Mouse (Mus musculus): ENCODE data around the gene Tubgcp2. TPM values are rescaled to one million over a fixed set of nuclear protein-coding genes. Genes with fewer than 3 reads are reported as not detected.

Tubgcp2 gene
- total RNA-seq, 2 experiments from 2014 or later, result 27.4 to 29.4 TPM

DNA sequence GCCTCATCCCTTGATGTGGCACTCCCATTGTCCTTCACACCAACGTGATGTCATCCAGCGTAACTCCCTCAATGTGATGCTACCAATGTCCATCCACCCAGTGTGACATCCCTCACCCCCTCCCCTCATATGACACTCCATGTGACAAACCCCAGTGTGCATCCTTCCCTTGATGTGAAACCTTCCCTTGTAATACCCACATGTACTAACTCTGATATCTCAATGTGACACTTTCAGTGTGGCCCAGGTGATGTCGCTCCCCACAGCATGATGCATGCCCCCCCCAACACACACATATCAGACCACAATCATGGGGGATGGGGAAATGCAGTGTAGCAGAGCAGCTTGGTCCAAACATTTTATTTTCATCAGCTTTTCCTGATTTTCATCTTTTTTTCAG lies 79.8 kb downstream of the Tubgcp2 start:
- intact Hi-C loops (cut with DNase I), result no loop called here
- no peak for DNase-seq

DNA sequence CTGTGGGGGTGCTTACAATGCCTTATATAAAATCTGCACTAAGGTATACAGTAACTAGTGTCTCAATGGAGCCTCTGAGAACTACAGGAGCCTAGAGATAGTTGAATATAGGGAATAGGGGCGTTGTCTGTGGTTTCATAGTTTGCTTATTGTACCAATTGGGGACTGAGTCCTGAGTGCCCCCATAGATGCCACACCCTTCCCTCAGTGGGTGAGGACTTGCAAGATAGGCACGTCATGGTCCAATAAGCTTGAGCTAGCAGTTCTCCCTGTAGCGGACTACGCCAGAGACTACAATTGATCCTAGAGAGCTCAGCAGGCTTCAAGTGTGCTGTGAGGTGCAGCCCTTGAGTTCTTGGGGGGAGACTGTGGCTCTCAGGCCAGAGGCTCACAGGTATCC lies 81.0 kb downstream of the Tubgcp2 start:
- intact Hi-C loops (cut with DNase I), result no loop called here
- no peak for DNase-seq

DNA sequence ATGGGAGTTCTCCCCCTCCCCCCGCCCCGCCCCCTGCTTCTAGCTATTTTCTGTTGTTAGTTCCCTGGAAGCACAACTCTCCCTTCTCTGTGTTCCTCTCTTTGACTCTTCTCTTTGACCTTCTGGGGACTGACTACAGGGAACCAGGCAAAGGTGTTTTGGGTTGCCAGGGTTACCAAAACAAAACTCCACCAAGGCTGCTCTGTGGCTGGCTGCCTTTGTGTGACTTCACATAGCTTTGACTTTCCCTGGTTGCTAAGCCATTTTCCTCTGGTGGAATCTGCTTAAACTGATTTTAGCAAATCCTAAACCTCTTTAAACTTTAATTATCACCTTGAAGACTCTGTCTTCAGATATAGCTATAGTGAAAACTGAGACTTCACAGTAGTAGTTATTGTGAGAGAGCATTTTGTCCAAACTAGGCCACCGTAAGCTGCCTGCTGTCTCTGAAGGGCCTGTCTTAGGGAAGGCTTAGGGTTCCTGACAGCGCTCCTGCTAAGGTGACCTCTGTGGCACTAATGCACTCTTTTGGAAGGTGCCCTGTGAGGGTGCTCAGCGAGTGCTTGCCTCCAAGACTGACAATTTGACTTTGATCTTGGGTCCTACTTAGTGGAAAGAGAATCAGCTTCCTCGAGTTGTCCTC lies 84.4 kb downstream of the Tubgcp2 start:
- DNase-seq, result no peak
- intact Hi-C loops (cut with DNase I), result no loop called here

DNA sequence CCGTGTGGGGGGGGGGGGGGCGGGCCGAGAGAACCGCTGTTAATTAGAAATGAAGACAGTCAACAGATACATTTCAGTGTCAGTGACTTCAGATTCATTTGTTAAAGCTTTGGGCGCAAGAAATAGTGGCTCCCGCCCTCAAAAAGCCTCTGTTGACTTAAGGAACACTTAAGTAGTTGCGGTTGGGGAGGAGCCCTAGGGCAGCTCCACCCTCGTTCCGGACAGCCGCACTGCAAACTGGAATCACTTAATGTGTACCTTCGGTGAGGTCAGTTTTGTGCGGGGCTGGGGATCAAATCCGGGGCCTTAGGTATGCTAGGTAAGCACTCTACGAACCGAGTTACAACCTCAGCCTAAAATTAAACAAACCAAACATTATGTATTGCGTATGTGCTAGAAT lies 85.4 kb downstream of the Tubgcp2 start:
- intact Hi-C loops (cut with DNase I), result no loop called here
- peak; percentile 22 to 25 for DNase-seq

DNA sequence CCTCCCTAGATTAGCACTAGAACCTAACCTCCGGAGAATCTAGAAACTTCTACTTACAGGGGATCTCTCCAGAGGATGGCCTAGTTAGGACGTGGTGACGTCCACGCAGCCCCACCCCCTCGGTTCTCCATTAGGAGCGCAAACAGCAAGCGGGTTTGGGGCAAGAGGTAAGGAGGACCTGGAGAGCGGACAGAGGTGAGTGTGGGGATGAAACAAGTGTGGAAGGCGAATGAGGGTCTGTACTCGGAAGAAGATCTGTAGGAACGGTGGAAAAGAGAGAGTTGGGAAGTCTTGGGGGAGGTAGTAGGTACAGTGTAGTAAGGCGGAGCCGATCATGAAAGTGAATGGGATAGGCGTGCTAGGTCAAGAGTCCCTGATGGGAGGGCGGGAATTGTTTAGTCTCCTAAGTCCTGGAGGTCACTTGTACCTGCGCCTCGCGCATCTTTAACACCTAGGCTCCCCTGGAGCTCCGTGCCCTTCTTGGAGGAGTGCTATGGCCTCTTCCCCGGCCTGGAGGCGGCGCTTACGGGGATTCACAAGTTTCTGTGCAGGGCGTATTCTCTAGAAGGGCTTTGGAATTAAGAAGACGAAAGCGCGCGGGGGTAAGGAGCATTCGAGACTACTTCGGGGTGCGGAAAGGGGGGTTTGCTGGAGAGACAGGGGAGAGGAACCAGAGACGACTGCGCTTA lies 86.0 kb downstream of the Tubgcp2 start:
- peak; percentile 47 to 58 for DNase-seq
- intact Hi-C loops (cut with DNase I), result no loop called here

DNA sequence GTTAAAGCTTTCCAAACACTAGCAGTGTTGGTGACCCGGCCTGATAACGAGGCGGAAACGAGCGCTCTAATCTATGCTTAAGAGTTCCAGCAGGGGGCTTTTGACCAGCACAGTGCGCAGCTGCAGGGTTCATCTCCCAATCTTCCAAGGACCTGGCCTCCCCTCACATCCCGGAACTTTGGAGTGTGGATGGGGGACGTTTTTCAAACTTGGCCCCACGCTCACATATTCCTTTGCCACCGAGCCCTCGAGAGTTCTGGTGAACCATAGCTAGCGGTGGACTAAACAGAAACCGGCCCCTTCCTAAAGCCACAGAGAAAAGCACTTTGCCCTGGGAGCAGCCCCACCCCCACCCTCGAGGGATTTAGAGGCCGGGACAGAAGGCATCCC lies 86.6 kb downstream of the Tubgcp2 start:
- DNase-seq, result peak; percentile 41 to 60
- intact Hi-C loops (cut with DNase I), result no loop called here

DNA sequence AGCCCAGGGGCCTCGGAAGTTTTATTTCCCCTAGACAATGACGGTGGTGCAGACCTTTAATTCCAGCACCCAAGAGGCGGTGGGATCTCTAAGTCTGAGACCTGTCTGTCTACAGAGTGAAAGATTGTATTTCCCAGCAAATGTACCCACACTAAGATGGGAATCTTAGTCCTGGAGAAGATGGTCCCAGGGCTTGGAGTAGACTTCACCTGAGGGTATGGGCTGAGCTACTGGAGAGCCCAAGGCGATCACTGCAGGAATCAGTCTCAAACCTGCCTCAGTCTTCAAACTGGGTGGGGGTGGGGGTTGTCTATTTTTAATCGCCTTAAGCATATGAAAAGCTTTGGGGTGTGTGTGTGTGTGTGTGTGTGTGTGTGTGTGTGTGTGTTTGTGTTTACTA lies 90.4 kb downstream of the Tubgcp2 start:
- intact Hi-C loops (cut with DNase I), result no loop called here
- no peak for DNase-seq

Small RNA genes lying within 50 kb of the gene (microRNA-seq; reads per million reads assigned to microRNA genes)
- 0 to 0.36 reads per million in 2 experiments for gene Mir202
- 0.27 to 1.7 reads per million in 2 experiments for gene Mir7062
- gene mmu-mir-7686, result 0 reads per million in 2 experiments

Other genes with a start within 250 kb of the Tubgcp2 start
- not detected for gene Adgra1, start 202.5 kb downstream of the Tubgcp2 start, total RNA-seq (2021)
- under 1 TPM in 1 of 2 experiments, not detected in 1; 0.24 TPM for gene Kndc1, start 142.0 kb downstream of the Tubgcp2 start, total RNA-seq (2021)
- gene Utf1, start 92.9 kb downstream of the Tubgcp2 start, total RNA-seq (2021), result not detected
- not detected for gene 6430531B16Rik, start 57.9 kb downstream of the Tubgcp2 start, total RNA-seq (2021)
- gene Adam8, start 44.1 kb downstream of the Tubgcp2 start, total RNA-seq (2021), result under 1 TPM; 0.93 TPM
- 10 to 100 TPM; 10.3 to 10.7 TPM for gene Zfp511, start 278 bp downstream of the Tubgcp2 start, total RNA-seq (2021)
- not detected for gene Msx3, start 12.4 kb upstream of the Tubgcp2 start, total RNA-seq (2021)
- gene Caly, start 45.9 kb upstream of the Tubgcp2 start, total RNA-seq (2021), result not detected
- not detected for gene Prap1, start 56.7 kb upstream of the Tubgcp2 start, total RNA-seq (2021)
- gene Fuom, start 65.8 kb upstream of the Tubgcp2 start, total RNA-seq (2021), result 10 to 100 TPM; 76.5 to 77.2 TPM
- 1 to 10 TPM; 3.6 to 3.9 TPM for gene Paox, start 79.1 kb upstream of the Tubgcp2 start, total RNA-seq (2021)
- 100 to 1,000 TPM; 298 to 315 TPM for gene Echs1, start 79.8 kb upstream of the Tubgcp2 start, total RNA-seq (2021)
- gene Mtg1, start 100.9 kb upstream of the Tubgcp2 start, total RNA-seq (2021), result 10 to 100 TPM; 28.1 to 29.3 TPM
- under 1 TPM; 0.32 to 0.41 TPM for gene Sprn, start 118.2 kb upstream of the Tubgcp2 start, total RNA-seq (2021)
- gene Olfr522, start 128.1 kb upstream of the Tubgcp2 start, total RNA-seq (2021), result not detected
- gene Olfr523, start 136.5 kb upstream of the Tubgcp2 start, total RNA-seq (2021), result not detected
- gene Olfr524, start 169.3 kb upstream of the Tubgcp2 start, total RNA-seq (2021), result not detected
- not detected for gene Cd163l1, start 181.6 kb upstream of the Tubgcp2 start, total RNA-seq (2021)
- gene 5830411N06Rik, start 210.6 kb upstream of the Tubgcp2 start, total RNA-seq (2021), result under 1 TPM in 1 of 2 experiments, not detected in 1; 0.10 TPM

Data from heart, postnatal 14 days (tissue).